Mouse (Mus musculus) layer of hippocampus, postnatal 36 days (tissue): ENCODE data around the gene Tbl3. TPM values are rescaled to one million over a fixed set of nuclear protein-coding genes. Genes with fewer than 3 reads are reported as not detected.
"Not testable (repeated sequence)": the region's sequence is repeated elsewhere in the genome, so short reads cannot be mapped to it uniquely, and the experiment has no call there.

ENCODE experiments used
- DNase-seq, 2 experiments: peaks; one replicate each; pipeline ENCODE4 v3.0.0; 2022
- total RNA-seq, 2 experiments: library from RNA; stranded (reverse); gene quantifications; 2 replicates each; pipeline ENCODE4 v1.2.3; 2021

Gene Tbl3
- total RNA-seq, 2 experiments from 2014 or later: 26.1 to 29.4 TPM

GRCm38 (mm10) chr17:24725637-24726390, 18.4 kb upstream of the Tbl3 start:
- DNase-seq: no peak

GRCm38 (mm10) chr17:24724184-24724583, 16.7 kb upstream of the Tbl3 start, which contains the start of gene Ndufb10:
Ndufb10 (minus strand) TSS chr17:24724478.
- DNase-seq: peak; percentile 91 to 95

- no peak for DNase-seq
These were observed 16.4 kb upstream of the Tbl3 start for GRCm38 (mm10) chr17:24723881-24724180.

GRCm38 (mm10) chr17:24723122-24723880, 15.8 kb upstream of the Tbl3 start:
- DNase-seq: no peak

DNA sequence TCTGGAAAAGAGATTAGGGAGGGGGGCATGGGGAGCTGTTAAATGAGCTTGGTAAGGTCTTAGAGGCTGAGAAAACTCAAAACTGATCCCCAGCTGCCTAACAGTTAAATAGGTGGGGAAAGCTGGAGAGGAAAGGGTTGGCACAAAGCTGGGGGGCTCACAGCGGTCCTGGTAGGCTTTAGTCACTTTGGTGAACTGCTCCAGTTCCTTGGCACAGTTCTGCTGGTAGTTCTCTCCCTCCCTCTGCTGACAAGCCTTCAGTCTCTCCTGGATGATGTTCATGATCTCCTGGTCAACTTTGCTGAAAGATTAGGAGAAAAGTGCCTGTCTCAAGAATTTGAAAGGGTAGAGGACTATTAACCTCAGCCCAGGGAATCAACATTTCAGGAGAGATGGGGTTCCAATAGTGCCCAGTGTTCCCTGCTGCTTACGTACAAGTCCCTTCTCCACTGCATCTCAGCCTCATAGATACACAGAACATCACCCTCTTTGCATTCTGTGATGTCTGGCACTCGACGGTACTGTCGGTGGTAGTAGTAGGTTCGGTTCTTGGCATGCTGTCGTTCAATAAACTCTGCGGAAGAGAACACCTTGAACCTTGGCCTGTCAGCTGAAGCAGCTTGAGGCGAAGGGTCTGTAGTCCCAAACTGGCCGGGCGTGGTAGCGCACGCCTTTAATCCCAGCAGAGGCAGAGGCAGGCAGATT, 14.9 kb upstream of the Tbl3 start:
- DNase-seq: no peak

DNA sequence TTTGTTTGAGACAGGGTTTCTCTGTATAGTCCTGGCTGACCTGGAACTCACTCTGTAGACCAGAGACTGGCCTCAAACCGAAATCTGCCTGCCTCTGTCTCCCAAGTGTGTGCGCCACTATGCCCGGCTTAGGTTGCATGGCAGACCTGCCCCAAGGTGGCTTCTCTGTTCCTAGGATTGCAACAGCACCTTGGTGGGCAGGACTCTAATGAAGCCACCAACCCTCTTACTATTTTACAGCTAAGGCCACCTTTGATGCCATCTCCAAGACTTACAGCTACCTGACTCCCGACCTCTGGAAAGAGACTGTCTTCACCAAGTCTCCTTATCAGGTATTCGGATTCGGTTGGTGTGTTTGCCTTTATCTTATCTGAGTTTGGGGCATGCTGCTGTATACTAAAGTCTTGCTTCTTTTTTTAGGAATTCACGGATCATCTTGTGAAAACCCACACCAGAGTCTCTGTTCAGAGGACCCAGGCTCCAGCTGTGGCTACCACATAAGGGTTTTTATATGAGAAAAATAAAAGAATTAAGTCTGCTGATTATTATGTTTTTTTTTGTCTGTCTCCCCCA, 14.0 kb upstream of the Tbl3 start:
- DNase-seq: not testable (repeated sequence)

DNA sequence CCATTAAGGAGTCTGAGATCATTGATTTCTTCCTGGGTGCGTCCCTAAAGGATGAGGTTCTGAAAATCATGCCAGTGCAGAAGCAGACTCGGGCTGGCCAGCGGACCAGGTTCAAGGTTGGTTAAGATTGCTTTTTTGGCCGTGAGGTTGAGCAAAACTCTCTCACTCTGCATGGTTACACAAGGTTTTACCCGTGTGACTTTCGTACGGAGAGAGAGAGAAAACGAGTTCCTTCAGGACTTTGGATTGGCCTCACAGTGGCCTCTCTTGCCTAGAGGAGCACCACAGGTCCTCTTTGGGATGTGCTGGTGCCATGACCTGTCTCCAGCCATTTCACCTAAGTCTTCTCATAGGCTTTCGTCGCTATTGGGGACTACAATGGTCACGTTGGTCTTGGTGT, 13.2 kb upstream of the Tbl3 start:
- not testable (repeated sequence) for DNase-seq

DNA sequence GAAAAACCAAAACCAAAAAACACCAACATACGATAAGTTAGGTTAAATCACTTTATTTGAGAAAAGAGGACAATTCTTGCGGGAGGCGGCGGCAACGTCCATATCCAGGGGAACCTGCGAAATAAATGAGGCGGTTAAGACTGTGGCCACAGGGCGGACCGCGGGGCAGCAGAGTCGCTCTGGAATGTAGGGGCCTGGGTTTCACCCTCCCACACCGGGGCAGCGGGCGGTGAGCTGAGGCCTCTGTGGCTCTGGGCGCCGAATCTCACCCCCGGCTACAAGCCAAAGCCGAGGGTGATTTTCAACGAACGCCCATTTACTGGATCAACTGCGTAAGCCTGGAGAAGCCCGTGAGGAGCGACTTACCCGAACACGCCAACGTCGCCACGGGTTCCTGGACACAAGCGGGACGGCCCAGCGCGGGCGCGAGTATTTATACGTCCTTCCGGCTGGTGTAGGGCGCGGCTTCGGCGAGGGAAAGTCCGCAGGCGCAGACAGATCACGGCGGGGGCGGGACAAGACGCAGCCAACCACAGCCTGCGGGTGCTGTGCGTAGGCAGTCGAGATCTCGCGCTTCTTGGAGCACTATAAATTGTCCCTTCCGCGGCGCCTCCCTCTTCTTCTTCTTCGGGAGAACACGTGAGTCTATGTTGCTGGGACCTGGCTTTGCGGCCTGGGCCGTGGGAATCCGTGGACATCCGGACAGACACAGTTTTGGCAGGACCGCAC, 12.2 kb upstream of the Tbl3 start:
- DNase-seq: peak; percentile 97 to 98

- DNase-seq: not testable (repeated sequence)
These were observed 11.5 kb upstream of the Tbl3 start for GRCm38 (mm10) chr17:24718938-24719337.

- DNase-seq: no peak
These were observed 10.5 kb upstream of the Tbl3 start, which contains the start of the genes Rnf151 and Rps2 for GRCm38 (mm10) chr17:24717943-24718342. Rnf151 (minus strand) TSS chr17:24718063. Rps2 (plus strand) TSS chr17:24718116.

GRCm38 (mm10) chr17:24716166-24716682, 8.8 kb upstream of the Tbl3 start:
- no peak for DNase-seq

- DNase-seq: no peak
These were observed 8.1 kb upstream of the Tbl3 start for GRCm38 (mm10) chr17:24715556-24715955.

GRCm38 (mm10) chr17:24708646-24709045, 1.2 kb upstream of the Tbl3 start:
- DNase-seq: no peak

- DNase-seq: no peak
These were observed 453 bp upstream of the Tbl3 start for GRCm38 (mm10) chr17:24707801-24708425.

- DNase-seq: no peak
These were observed 1.6 kb downstream of the Tbl3 start for GRCm38 (mm10) chr17:24705821-24706220.

DNA sequence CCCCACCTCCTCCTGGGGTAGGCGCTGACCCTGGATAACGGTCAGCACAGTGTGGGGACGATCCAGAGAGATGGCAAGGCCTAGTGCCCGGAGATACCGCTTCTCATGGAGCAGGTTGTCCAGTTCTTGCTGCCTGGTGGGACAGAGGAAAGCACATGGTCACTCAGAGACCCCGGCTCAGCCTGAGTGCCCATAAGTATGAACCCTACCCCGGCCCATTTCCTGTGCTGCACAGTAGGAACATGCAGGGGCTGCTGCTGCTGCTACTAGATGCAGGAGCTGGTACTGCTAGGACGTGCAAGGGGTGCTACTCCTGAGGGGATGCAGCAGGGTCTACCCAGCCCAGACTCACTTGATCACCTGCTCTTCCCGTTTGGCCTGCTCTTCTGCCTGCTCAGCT, 6.2 kb downstream of the Tbl3 start:
- DNase-seq: no peak

DNA sequence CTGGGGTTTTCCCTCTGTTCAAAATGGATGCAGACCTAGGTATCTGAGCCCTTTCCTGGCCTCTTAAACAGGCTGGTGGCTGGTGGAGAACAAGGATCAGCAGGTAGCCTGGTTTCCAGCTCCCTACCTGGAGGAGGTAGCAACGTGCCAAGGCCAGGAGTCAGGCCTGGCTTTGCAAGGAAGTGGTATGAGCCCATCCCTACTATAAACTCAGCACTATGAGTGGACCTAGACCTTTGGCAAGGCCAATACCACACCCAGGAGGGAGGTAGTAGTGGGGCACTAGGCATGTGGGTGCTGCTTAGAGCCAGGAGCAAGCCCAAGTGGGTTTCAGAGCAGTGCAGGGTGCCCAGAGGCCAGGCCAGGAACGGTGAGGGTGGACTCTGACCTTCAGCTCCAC, 8.0 kb downstream of the Tbl3 start:
- DNase-seq: no peak

- no peak for DNase-seq
These were observed 8.7 kb downstream of the Tbl3 start for GRCm38 (mm10) chr17:24698715-24699114.

- DNase-seq: no peak
These were observed 9.5 kb downstream of the Tbl3 start for GRCm38 (mm10) chr17:24697985-24698384.

DNA sequence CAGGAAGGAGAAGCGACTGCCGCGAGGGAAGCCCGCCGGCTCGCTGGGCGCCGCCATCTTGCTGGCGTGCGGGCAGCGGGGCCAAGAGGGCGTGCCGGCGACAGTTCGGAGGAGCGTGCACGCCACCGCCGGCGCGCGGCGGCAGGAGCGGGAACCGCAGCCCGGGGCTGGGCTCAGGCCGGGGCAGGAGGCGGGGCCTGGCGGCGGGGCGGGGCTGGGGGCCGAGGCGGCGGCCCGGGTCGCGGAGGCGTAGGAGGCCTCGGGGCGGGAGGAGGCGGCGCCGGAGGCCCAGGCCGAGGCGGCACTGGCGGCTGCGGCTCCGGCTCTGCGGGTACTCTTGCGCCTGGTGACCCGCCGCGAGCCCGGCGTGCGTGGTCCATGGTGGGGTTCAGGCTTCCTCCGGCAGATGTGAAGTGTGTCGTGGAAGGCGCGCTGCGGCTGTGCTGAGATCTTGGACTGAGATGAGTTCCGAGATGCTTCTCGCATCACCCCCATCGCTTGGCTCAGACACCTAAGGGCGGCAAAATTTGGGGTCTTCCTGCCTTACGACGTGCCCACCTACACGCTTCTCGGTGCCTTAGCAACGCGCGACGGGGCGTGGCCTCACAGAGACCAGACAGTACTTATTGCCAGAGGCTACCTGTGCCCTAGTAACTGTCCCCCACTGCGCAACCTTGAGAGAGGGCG, 11.3 kb downstream of the Tbl3 start, which contains the start of the genes Gfer and Noxo1:
Gfer (minus strand) TSS at position 146 of the 687 bp plus-strand sequence.
Noxo1 (plus strand) TSS at position 224 of the 687 bp plus-strand sequence.
- DNase-seq: peak; percentile 77 to 82
